Mouse (Mus musculus): ENCODE data around the gene Alg11. TPM values are rescaled to one million over a fixed set of nuclear protein-coding genes. Genes with fewer than 3 reads are reported as not detected.

Alg11 gene
- total RNA-seq, 2 experiments from 2014 or later: 27.1 to 30.1 TPM

DNA sequence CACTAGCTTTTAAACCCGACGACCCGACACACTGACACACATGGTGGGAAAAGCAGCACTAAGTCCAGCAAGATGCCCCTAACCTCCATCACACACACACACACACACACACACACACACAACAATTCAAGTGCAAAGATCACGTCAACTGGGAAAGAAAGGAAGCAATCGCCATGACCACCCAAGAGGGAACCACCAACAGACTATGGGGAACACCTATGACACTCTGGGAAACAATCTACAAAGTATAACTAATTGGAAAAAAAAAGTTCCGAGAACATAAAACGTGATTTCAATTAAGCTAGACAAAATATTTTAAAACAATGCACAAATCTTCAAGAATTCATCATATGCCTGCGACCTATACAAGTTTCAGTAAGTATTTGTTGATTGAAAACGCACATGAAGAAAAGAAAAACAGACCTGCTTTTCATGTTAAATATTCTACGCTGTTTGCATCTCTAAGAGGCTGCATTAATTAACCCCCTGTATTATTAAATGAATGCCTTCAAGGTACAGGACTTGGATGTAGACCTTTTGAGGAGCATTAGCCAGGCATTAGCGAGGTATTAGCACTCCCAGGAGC, 1.3 kb upstream of the Alg11 start:
- DNase-seq (ENCODE audit: extremely low spot score in 1 of 2, low spot score in 2 of 2): no peak
- intact Hi-C loops (cut with DNase I): no loop called here

DNA sequence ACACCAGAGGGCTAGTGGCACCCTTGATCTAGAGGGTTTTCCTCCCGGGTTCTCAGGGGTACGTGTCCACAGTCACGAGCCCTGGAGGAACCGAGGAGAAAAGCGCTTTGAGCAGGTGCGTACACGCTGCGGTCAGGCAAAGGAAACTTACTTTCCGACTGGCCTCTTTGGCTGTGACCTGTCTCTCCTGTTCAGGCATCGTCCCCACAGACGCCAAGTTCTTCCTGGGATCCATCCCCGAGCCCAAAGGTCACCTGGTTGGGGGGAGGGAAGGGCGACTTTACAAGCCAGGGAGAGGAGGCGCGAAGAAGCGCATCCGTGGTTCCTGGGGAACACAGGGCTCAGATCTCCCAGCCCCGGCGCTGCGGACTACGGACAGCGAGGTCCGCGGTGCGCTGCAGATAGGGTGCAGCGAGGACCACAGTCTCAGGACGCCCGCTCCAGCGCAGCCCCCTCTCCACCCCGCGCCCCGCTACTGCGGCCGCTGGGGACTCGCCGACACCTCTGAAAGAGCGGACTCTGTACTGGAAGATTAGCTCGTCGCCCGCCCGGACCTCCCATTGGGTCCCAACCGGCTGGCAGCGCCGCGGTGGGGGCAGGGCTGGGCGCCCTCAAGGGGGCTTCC, 588 bp upstream of the Alg11 start, which contains the start of gene Atp7b:
TSS of gene Atp7b (minus strand) at position 485 of the 625 bp plus-strand sequence.
- intact Hi-C loops (cut with DNase I): no loop called here
- peak in 1 of 2 experiments; percentile 36 for DNase-seq (ENCODE audit: extremely low spot score in 1 of 2, low spot score in 2 of 2)

DNA sequence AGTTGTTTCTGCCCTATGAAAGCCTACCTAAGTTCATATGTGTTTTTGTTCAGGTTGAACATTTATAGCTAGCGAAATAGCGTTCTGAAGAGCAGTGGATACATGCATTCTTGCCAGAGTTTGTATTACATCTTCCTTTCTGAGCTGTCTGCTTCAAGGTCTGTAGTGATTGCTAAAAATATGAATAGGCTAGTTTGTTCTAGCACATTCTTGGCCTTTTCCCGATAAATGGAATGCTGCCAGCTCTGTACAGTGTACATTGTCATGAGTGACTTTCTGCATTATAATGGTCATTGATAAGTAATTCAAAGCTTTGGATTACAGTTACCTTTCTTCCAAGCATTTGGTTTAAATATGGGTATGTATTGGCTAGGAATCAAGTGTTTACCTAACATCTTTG, 605 bp downstream of the Alg11 start:
- intact Hi-C loops (cut with DNase I): no loop called here
- no peak for DNase-seq (ENCODE audit: extremely low spot score in 1 of 2, low spot score in 2 of 2)

DNA sequence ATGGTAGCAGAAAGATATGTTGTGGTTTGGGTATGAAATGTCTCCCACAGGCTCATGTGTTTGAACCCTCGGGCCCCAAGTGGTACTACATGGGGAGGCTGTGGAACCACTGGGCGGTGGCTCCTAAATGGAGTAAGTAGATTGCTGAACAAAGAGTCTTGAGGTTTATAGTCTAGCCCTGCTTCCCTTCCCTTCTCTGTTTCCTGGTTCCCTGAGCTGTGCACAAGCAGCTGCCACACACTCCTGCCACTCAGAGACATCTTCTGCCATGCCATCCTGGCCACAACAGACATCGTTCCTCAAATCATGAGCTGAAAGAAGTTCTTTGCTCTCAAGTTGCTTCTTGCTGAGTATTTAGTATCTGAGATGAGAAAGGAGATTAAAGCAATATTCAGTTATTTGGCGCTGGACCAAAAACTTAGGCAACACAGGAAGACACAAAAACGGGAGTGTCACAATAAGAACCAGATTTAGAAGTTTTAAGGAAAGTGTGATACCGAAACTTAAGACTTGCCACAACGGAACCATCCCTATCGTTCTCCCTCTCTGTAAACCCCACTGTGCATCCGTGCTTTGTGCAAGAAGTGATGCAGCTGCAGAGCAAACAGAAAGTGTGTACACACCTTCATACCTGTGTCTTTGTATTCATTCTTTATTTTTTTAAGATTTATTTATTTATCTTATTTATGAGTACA, 18.9 kb downstream of the Alg11 start:
- DNase-seq (ENCODE audit: extremely low spot score in 1 of 2, low spot score in 2 of 2): no peak
- intact Hi-C loops (cut with DNase I): no loop called here

DNA sequence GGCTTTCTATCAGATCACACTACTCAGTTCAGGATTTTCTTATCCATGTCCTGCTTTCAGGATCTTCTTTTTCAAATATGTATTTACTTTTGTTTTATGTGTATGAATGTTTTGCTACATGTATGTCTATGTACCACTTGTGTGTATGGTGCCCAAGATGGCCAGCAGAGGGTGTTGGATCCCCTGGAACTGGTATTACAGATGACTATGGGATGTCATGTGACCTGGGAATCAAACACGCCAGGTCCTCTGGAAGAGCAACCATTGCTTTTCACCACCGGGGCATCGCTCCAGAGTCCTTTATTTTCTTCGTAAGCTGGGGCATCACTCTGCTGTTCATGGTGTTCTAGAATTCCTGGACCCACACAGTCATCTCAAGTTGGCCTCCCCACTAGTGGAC, 28.7 kb downstream of the Alg11 start:
- no peak for DNase-seq (ENCODE audit: extremely low spot score in 1 of 2, low spot score in 2 of 2)

DNA sequence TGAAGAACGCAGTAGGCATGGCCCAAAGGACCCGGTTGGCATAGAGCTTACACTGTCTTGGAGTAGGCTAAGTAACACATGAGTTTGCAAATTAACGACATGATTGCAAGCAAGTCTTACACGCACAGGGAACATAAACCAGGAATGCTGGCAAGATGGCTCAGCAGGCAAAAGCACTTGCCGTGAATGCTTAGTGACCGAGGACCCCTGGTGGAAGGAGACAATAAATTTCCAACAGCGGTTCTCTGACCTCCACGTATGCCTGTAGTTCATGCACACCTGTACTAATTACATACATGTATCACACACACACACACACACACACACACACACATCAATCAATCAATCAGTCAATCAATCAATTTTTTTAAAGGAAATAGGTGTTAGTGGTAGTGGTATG, 31.0 kb downstream of the Alg11 start:
- intact Hi-C loops (cut with DNase I): no loop called here
- peak in 1 of 2 experiments; percentile 17 for DNase-seq (ENCODE audit: extremely low spot score in 1 of 2, low spot score in 2 of 2)

More for the DNA sequence above, 28.7 kb downstream of the Alg11 start:
- intact Hi-C loops (cut with DNase I): no loop called here

DNA sequence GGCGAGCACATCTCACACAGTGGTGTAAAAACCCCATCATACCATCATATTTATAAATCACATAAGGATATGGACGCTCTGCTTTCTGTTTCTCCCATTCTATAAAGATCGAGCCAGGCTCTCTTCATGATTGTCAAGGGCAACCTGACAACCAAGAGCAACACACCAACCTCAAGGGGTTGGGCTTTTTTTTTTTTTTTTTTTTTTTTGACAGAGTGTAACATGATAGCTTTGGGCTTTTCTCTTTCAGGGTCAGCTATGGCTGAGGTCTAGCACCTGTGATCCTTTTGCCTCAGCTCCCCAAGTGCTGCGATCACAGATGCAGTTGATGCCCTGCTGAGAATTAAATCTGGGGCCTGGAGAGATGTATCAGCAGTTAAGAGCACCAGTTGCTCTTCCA, 46.5 kb downstream of the Alg11 start:
- intact Hi-C loops (cut with DNase I): no loop called here
- DNase-seq (ENCODE audit: extremely low spot score in 1 of 2, low spot score in 2 of 2): no peak

Other genes starting within 250 kb of the Alg11 start
- gene Defb50, start 237.2 kb upstream of the Alg11 start, total RNA-seq (2021): not detected
- not detected for gene Defb2, start 220.8 kb upstream of the Alg11 start, total RNA-seq (2021)
- not detected for gene Defb10, start 201.8 kb upstream of the Alg11 start, total RNA-seq (2021)
- not detected for gene Defb9, start 175.3 kb upstream of the Alg11 start, total RNA-seq (2021)
- gene Defb11, start 154.3 kb upstream of the Alg11 start, total RNA-seq (2021): not detected
- not detected for gene Defb15, start 128.0 kb upstream of the Alg11 start, total RNA-seq (2021)
- not detected for gene Defb35, start 122.4 kb upstream of the Alg11 start, total RNA-seq (2021)
- gene Defb13, start 114.0 kb upstream of the Alg11 start, total RNA-seq (2021): not detected
- gene Fam90a1a, start 102.0 kb upstream of the Alg11 start, total RNA-seq (2021): not detected
- gene Ccdc70, start 90.9 kb upstream of the Alg11 start, total RNA-seq (2021): not detected
- gene Atp7b, start 416 bp upstream of the Alg11 start, total RNA-seq (2021): 1 to 10 TPM; 2.6 to 3.1 TPM
- under 1 TPM in 1 of 2 experiments, not detected in 1; 0.66 TPM for gene Nek5, start 64.3 kb downstream of the Alg11 start, total RNA-seq (2021)
- 1 to 10 TPM; 2.6 TPM for gene Nek3, start 105.7 kb downstream of the Alg11 start, total RNA-seq (2021)
- 1 to 10 TPM; 2.2 to 2.4 TPM for gene Ckap2, start 125.1 kb downstream of the Alg11 start, total RNA-seq (2021)
- gene Vps36, start 132.1 kb downstream of the Alg11 start, total RNA-seq (2021): 10 to 100 TPM; 41.1 to 41.5 TPM
- 1 to 10 TPM; 4.8 to 5.9 TPM for gene Thsd1, start 166.6 kb downstream of the Alg11 start, total RNA-seq (2021)
- not detected for gene Tpte, start 222.7 kb downstream of the Alg11 start, total RNA-seq (2021)